Mouse (Mus musculus) ES-E14 (cell line): Measurements from ENCODE around the gene Nrg4.

Source experiments
- CHD2 ChIP-seq: IDR thresholded peaks from 2 replicates; pipeline ENCODE4 v1.6.1; 2014; ENCODE audit warnings: mild to moderate bottlenecking, low read depth, low read length, inconsistent platforms
- HCFC1 ChIP-seq: IDR thresholded peaks from 2 replicates; pipeline ENCODE4 v1.6.1; 2012; ENCODE audit warnings: low read length, inconsistent platforms, borderline replicate concordance; ENCODE audit not compliant: insufficient read depth
- MAFK ChIP-seq: IDR thresholded peaks from 2 replicates; pipeline ENCODE4 v1.6.1; 2014; ENCODE audit warnings: mild to moderate bottlenecking, low read depth, low read length, inconsistent platforms; ENCODE audit not compliant: insufficient read depth
- ZC3H11A ChIP-seq: IDR thresholded peaks from 2 replicates; pipeline ENCODE4 v1.6.1; 2012; ENCODE audit warnings: low read depth, mild to moderate bottlenecking, inconsistent platforms, low read length, borderline replicate concordance
- ZNF384 ChIP-seq: IDR thresholded peaks from 2 replicates; pipeline ENCODE4 v1.6.1; 2012; ENCODE audit warnings: low read depth, low read length, inconsistent platforms

DNA sequence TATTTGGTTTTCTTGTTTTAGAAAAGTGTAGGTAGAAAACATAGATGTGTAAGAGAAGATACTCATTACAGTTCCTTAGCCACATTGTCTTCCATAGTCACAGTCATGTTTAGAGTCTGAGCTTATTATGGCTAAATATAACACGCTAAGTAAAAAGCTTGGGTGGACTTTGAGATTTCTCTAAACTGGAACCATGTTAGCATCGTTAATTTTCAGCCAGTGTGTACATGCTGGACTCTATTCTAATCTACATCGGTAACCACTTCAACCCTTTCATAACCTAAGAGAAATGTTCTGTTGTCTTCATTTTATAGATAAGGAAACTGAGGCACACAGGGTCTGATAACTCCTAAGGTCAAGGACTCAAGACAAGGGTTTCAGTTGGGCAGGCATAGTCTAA is 130.8 kb downstream of the Nrg4 start:
- no peak for TF ChIP-seq CHD2
- TF ChIP-seq MAFK: no peak
- TF ChIP-seq ZC3H11A: no peak
- no peak for TF ChIP-seq ZNF384
- no peak for TF ChIP-seq HCFC1
